Mouse (Mus musculus) liver, adult 2 months (tissue): ENCODE measurements around the gene Palm. TPM values are rescaled to one million over a fixed set of nuclear protein-coding genes. Genes with fewer than 3 reads are reported as not detected.

Experiments used
- DNase-seq: peaks from one replicate; pipeline ENCODE4 v3.0.0-alpha.2; 2011; ENCODE audit warnings: low read depth, low spot score; ENCODE audit errors: extremely low read depth
- H3K27ac ChIP-seq: fragments of 200-500 bp; replicated peaks from 2 replicates; pipeline ENCODE4 v1.5.1; 2012; ENCODE audit warnings: low read depth, mild to moderate bottlenecking, control low read depth, inconsistent platforms, low read length; ENCODE audit not compliant: insufficient read depth
- H3K27me3 ChIP-seq: fragments of 200-500 bp; 2 replicates; pipeline ENCODE4 v1.6.1; 2012; ENCODE audit warnings: mild to moderate bottlenecking, moderate library complexity, low read length, inconsistent platforms; ENCODE audit not compliant: control insufficient read depth, insufficient read depth
- H3K36me3 ChIP-seq: fragments of 200-500 bp; 2 replicates; pipeline ENCODE4 v1.6.1; 2012; ENCODE audit warnings: low read length, inconsistent platforms; ENCODE audit not compliant: control insufficient read depth, insufficient read depth
- H3K4me1 ChIP-seq: fragments of 200-500 bp; 2 replicates; pipeline ENCODE4 v1.6.1; 2011; ENCODE audit warnings: low read length; ENCODE audit not compliant: control insufficient read depth, insufficient read depth
- H3K4me3 ChIP-seq: fragments of 200-500 bp; 2 replicates; pipeline ENCODE4 v1.5.1; 2011; ENCODE audit warnings: low read depth, mild to moderate bottlenecking, control low read depth, low read length, moderate library complexity; ENCODE audit not compliant: insufficient read depth
- H3K79me2 ChIP-seq: fragments of 200-500 bp; 2 replicates; pipeline ENCODE4 v1.6.1; 2012; ENCODE audit warnings: inconsistent platforms, mild to moderate bottlenecking, low read length, moderate library complexity; ENCODE audit not compliant: control insufficient read depth, insufficient read depth
- H3K9ac ChIP-seq: fragments of 200-500 bp; 2 replicates; pipeline ENCODE4 v1.6.1; 2012; ENCODE audit warnings: low read depth, mild to moderate bottlenecking, control low read depth, inconsistent platforms, low read length
- CTCF ChIP-seq: fragments of 200-500 bp; IDR thresholded peaks from 2 replicates; pipeline ENCODE4 v1.5.1; 2011; ENCODE audit warnings: low read depth, low read length, control low read depth
- POLR2A ChIP-seq: fragments of 200-500 bp; IDR thresholded peaks from 2 replicates; pipeline ENCODE4 v1.6.1; 2011; ENCODE audit warnings: low read length, control low read depth; ENCODE audit not compliant: insufficient read depth; ENCODE audit errors: extremely low read depth
- WGBS: fragments of 180-500 bp; shearing (Covaris S2); methylation state at CpG from one replicate; pipeline ENCODE4 v1.1.7; 2018; 5-methylcytosine and 5-hydroxymethylcytosine counted together
- polyA plus RNA-seq: library from polyadenylated mRNA; depleted of rRNA; stranded (reverse); fragments of >200 nt; gene quantifications from 2 replicates; pipeline ENCODE4 v1.2.3, GENCODE M21; 2012
- total RNA-seq: library from RNA; depleted of rRNA; stranded (reverse); fragments of >200 nt; gene quantifications from 2 replicates; pipeline ENCODE4 v1.2.3, GENCODE M21; 2014

Palm gene
- total and polyA plus RNA-seq, 2 experiments = 0.92 to 1.9 TPM

DNA sequence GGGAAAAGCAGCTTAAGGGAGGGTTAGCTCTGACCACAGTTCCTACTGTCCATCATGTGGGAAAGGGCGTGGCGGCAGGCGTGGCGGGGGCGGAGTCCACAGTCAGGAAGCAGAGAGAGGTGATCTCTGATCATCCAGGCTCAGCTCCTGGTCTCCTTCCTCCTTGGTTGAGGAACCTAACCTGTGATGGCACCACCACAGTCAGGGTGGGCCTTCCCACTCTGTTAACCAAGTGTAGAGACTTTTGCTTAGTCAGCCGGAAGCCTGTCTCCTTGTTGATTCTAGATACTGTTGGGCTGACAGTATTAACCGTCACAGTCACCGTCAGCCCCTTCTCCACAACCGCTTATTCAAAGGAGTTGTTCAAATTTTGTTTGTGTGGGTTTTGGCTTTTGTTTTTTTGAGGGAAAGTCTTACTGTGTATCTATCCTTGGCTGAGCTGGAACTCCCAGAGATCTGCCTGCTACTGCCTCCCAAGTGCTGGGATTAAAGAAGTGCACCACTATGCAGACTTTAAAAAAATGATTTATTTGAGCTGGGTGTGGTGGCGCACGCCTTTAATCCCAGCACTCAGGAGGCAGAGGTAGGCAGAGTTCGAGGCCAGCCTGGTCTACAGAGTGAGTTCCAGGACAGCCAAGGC lies 5.0 kb downstream of the Palm start:
- no peaks in the 10 kb centered on the region for H3K79me2 ChIP-seq
- peaks cover 15% of the 10 kb centered on the region for H3K4me1 ChIP-seq
- no peak overlapping the region for H3K27ac ChIP-seq
- TF ChIP-seq CTCF (no peak), POLR2A (no peak)
- H3K9ac ChIP-seq = no peak overlapping the region
- no peak for DNase-seq
- WGBS = 89% methylated on average over 12 of the region's 12 CpGs
- H3K4me3 ChIP-seq = no peak overlapping the region
- H3K27me3 ChIP-seq = 0 out of 2 replicates have a peak, but pooled peaks cover 5% of the 10 kb centered on the region
- no peaks in the 10 kb centered on the region for H3K36me3 ChIP-seq

DNA sequence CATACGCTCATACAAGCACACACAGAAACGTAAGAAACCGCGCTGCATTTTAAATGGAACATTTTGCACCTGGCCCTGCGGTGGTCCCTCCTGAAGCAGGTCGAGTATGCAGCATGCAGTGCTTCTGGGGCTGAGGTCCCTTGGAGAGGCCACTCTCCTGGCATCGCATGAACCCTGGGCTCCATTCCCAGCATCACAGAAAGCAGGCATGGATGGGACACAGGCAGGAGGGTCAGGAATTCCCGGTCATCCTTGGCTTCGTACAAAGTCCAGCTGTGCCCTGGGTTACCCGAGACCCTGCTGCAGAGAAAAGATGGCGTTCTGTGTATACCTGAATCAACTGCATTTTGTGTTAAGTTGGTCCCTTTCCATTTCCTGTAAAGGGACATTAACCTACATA lies 7.1 kb downstream of the Palm start:
- H3K4me3 ChIP-seq = no peak overlapping the region
- H3K27me3 ChIP-seq = no peaks in the 10 kb centered on the region
- no peak overlapping the region for H3K27ac ChIP-seq
- DNase-seq = peak; percentile 43
- no peak for TF ChIP-seq CTCF
- no peak for TF ChIP-seq POLR2A
- H3K36me3 ChIP-seq = no peaks in the 10 kb centered on the region
- WGBS = 58% methylated on average over 11 of the region's 11 CpGs
- H3K4me1 ChIP-seq = peaks cover 15% of the 10 kb centered on the region
- no peaks in the 10 kb centered on the region for H3K79me2 ChIP-seq
- no peak overlapping the region for H3K9ac ChIP-seq

DNA sequence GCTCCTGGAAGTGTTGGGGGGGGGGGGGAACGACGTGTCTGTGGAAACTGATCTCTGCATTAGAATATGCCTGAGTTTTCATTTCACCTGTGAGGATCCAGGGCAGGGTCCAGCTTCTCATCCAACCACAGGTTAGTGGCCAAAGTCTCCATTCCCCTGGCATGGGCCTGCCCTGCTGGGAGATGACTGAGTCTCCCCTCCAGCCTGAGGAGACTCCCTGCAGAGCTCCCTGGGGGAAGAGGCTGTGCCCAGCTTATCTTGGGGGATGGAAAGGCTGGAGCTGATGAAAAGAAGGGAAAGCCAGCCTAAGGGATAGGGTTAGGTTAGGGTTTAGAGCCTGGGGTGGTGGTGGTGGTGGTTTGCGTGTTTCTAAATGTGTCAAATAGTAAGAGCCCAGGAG lies 8.5 kb downstream of the Palm start:
- TF ChIP-seq CTCF = no peak
- TF ChIP-seq POLR2A = no peak
- Histone ChIP-seq H3K4me1 (peaks cover 15% of the 10 kb centered on the region), H3K79me2 (no peaks in the 10 kb centered on the region), H3K4me3 (peak overlapping the region; percentile 46; the same call in 1 of the 2 replicates), H3K27ac (peak overlapping the region; percentile 64), H3K27me3 (no peaks in the 10 kb centered on the region), H3K9ac (peak overlapping the region; percentile 22), H3K36me3 (no peaks in the 10 kb centered on the region)
- DNase-seq = peak; percentile 61
- 14% methylated on average over 3 of the region's 3 CpGs for WGBS

DNA sequence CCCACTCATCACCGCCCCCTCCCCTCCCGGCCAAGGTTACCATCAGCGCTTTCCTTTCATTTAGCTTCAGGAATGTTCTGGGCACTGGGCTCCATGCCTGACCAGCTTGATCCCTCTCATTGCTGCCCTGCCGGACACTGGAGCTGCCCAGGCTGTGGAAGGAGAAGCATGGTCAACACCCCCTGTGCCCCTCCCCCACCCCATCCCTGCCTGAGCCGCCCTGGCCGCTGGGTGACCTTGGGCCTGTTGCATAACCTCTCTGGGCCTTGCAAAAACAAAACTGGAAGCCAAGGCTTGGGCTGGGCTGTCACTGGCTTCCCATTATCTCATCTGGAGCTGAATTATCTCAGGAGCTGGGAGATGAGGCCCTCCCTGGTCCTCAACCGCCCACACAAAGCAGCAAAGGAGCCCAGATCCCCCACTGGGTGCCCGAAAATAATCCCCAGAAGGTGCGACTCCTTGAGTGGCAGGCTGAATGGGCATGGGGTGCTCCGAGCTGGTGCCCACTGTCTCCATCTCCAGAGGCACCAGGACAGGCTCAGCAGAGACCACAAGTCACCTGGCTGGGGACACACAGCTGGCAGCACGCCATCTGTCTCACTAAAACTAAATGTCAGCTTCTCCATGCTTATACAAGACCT lies 9.1 kb downstream of the Palm start:
- Histone ChIP-seq H3K27me3 (no peaks in the 10 kb centered on the region), H3K79me2 (no peaks in the 10 kb centered on the region), H3K27ac (peak overlapping the region; percentile 77), H3K4me3 (peak overlapping the region; percentile 46; the same call in 1 of the 2 replicates), H3K36me3 (no peaks in the 10 kb centered on the region), H3K9ac (peak overlapping the region; percentile 50), H3K4me1 (peaks cover 15% of the 10 kb centered on the region)
- no peak for TF ChIP-seq CTCF
- TF ChIP-seq POLR2A = 0 out of 2 replicates have a peak, but pooled peaks have one; percentile 15
- peak; percentile 86 for DNase-seq
- WGBS = 11% methylated on average over 11 of the region's 11 CpGs

DNA sequence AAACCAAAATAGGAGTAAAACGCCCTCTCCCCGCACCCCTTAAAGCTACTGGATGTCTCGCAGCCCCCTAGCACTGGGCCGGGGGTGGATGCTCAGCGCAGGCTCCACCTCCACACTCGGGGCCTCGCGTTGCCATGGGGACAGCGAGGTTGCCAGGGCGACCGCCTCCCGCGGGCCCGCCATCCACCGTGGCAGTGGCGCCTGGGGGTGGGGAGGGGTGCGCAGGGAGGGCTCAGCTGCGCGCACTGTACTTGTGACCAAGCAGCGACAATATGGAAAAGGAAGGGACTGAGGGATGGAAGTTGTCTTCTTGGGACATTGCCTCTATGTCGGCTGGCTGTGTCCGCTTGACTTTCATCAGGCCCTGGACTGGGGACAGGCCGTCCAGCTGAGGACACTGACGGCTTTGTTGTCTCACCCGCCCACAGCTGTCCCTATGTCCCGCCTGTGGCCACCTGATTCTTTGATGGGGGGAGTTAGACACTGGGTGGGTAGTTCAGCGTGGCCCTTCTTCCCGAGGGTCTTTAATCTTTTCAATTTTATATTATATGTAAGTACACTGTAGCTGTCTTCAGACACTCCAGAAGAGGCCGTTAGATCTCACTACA lies 10.4 kb downstream of the Palm start:
- peaks cover 15% of the 10 kb centered on the region for H3K4me1 ChIP-seq
- H3K27ac ChIP-seq = no peak overlapping the region
- DNase-seq = no peak
- no peaks in the 10 kb centered on the region for H3K79me2 ChIP-seq
- no peaks in the 10 kb centered on the region for H3K36me3 ChIP-seq
- TF ChIP-seq CTCF = no peak
- no peak overlapping the region for H3K4me3 ChIP-seq
- H3K9ac ChIP-seq = no peak overlapping the region
- no peaks in the 10 kb centered on the region for H3K27me3 ChIP-seq
- 64% methylated on average over 29 of the region's 29 CpGs for WGBS

DNA sequence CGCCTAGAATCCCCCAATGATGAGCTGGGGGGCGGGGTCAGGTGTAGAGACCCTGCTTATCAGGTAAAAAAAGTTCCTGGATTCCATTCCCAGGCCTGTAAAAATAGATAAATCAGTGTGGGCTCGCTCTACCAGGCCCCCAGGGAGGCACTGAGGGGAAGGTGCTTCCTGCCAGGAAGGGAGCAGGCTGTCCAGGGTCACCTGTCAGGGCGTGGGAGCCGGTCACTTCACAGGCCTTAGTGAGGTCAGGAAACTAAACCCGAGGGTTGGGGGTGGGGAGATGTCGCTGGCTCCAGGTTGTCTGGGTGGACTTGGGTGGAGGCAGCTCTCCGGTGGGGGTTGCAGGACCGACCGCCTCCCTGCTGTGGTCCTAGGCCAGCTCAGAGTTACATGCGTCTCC lies 12.3 kb downstream of the Palm start:
- Histone ChIP-seq H3K27ac (no peak overlapping the region), H3K4me1 (peaks cover 15% of the 10 kb centered on the region), H3K9ac (no peak overlapping the region), H3K36me3 (no peaks in the 10 kb centered on the region), H3K4me3 (no peak overlapping the region), H3K27me3 (no peaks in the 10 kb centered on the region), H3K79me2 (no peaks in the 10 kb centered on the region)
- TF ChIP-seq POLR2A = no peak
- TF ChIP-seq CTCF = no peak
- 64% methylated on average over 11 of the region's 11 CpGs for WGBS
- no peak for DNase-seq
